In genomic region chr17:86559206-86559891, GRCm38 (mm10) we compare ENCODE assay signal across 14 mouse cellular contexts. TPM values are rescaled to one million over a fixed set of nuclear protein-coding genes. Genes with fewer than 3 reads are reported as not detected.
A peak's percentile ranks its signal among the peaks of the same experiment; 100 is the strongest.
DNase-seq lines count a peak whose midpoint lies in the region; ATAC-seq lines count a peak whose summit lies in the region.
"Had no signal": no experiment of that assay in that cellular context is flagged by ENCODE, and none has a peak within 500 bp of the region (broad histone marks: within the 10 kb centered on the region; RNA-seq: fewer than 3 reads in every experiment).

No protein-coding gene starts in this region.

- DNase-seq in adrenal gland, adult 8-10 months: peak; percentile 24
- DNase-seq in adrenal gland, postnatal 25 days: no peak
- DNase-seq in adipocyte (ENCODE audit: low spot score): peak; percentile 13
- DNase-seq in lung, postnatal 10 days: peak; percentile 71
- DNase-seq in right cerebral cortex, adult 2 months (ENCODE audit: low spot score in 2 of 2): no peak
- no peak for DNase-seq in right cerebral cortex, postnatal 4 days
- no peak for DNase-seq in midbrain, embryonic 10.5 days (ENCODE audit: low spot score)
- DNase-seq: cerebellum, postnatal 14 days had no signal

- no peak overlapping the region for H3K27ac ChIP-seq in kidney, embryonic 14.5 days (ENCODE audit: low read depth, low read length)
- no peak overlapping the region for H3K27ac ChIP-seq in midbrain, embryonic 10.5 days (replicated peaks)
- H3K27ac ChIP-seq: hindbrain, embryonic 13.5 days; limb, embryonic 13.5 days had no signal

- no peaks in the 10 kb centered on the region for H3K9me3 ChIP-seq in kidney, embryonic 14.5 days (ENCODE audit: control insufficient read depth, low read length)
- H3K9me3 ChIP-seq in midbrain, embryonic 10.5 days (replicated peaks): no peaks in the 10 kb centered on the region
- H3K9me3 ChIP-seq: hindbrain, embryonic 13.5 days; limb, embryonic 13.5 days; megakaryocyte, embryonic 14.5 days had no signal

- H3K4me2 ChIP-seq in kidney, embryonic 14.5 days (replicated peaks; ENCODE audit: low read depth, low read length): no peak overlapping the region
- H3K4me2 ChIP-seq: hindbrain, embryonic 13.5 days; limb, embryonic 13.5 days had no signal

- peaks cover 10% of the 10 kb centered on the region; the same call in 1 of the 2 replicates for H3K4me1 ChIP-seq in kidney, embryonic 14.5 days (ENCODE audit: control insufficient read depth, insufficient read depth, low read length)
- no peaks in the 10 kb centered on the region for H3K4me1 ChIP-seq in midbrain, embryonic 10.5 days
- H3K4me1 ChIP-seq: limb, embryonic 13.5 days; megakaryocyte, embryonic 14.5 days had no signal

- no peaks in the 10 kb centered on the region for H3K36me3 ChIP-seq in kidney, embryonic 14.5 days (ENCODE audit: control insufficient read depth, insufficient read depth, low read length)
- H3K36me3 ChIP-seq in midbrain, embryonic 10.5 days: no peaks in the 10 kb centered on the region
- H3K36me3 ChIP-seq: hindbrain, embryonic 13.5 days; limb, embryonic 13.5 days had no signal

- 0 out of 2 replicates have a peak, but pooled peaks have one; percentile 12 for ATAC-seq in kidney, embryonic 14.5 days (ENCODE audit: low FRiP score, low TSS enrichment)

- no peaks in the 10 kb centered on the region for H3K27me3 ChIP-seq in kidney, embryonic 14.5 days (ENCODE audit: control insufficient read depth, insufficient read depth, low read length)
- no peaks in the 10 kb centered on the region for H3K27me3 ChIP-seq in midbrain, embryonic 10.5 days (ENCODE audit: low read depth, poor library complexity, severe bottlenecking)
- H3K27me3 ChIP-seq: hindbrain, embryonic 13.5 days; limb, embryonic 13.5 days; megakaryocyte, embryonic 14.5 days had no signal

- H3K9ac ChIP-seq in kidney, embryonic 14.5 days (ENCODE audit: low read depth, low read length): no peak overlapping the region
- H3K9ac ChIP-seq: hindbrain, embryonic 13.5 days; limb, embryonic 13.5 days had no signal

- H3K4me3 ChIP-seq in kidney, embryonic 14.5 days (ENCODE audit: low read length): no peak overlapping the region
- H3K4me3 ChIP-seq in midbrain, embryonic 10.5 days: no peak overlapping the region
- H3K4me3 ChIP-seq: erythroblast, embryonic 14.5 days; hindbrain, embryonic 13.5 days; limb, embryonic 13.5 days; megakaryocyte, embryonic 14.5 days had no signal

- WGBS in kidney, embryonic 14.5 days: 58% methylated on average over 15 of the region's 15 CpGs
- 78% methylated on average over 15 of the region's 15 CpGs for WGBS in midbrain, embryonic 10.5 days

RNA-seq across cellular contexts. Expression of gene Gm10309, which starts 54.3 kb away (rescaled TPM):
- under 1 TPM in 1 of 4 experiments, not detected in 3; 0.28 TPM for total RNA-seq in adrenal gland, adult 8-10 months (2022)
- not detected in 2 replicates for total RNA-seq in adrenal gland, postnatal 25 days (2021)
- 0.31 and 0.43 TPM in 2 replicates for polyA plus RNA-seq in kidney, embryonic 14.5 days (2014; fragmentation: Nextera tagmentation; extraction: Ambion mirVana)
- polyA plus RNA-seq in midbrain, embryonic 10.5 days (2016; fragmentation: Nextera tagmentation; extraction: Ambion mirVana): 0.19 TPM in 1 of 2 replicates, not detected in the other
- total RNA-seq: layer of hippocampus, postnatal 14 days had no signal

Comparison
In these comparisons a context has a peak if more than half of its experiments do, and no peak if none do; other contexts are left out.
1. DNase-seq: peak in adrenal gland, adult 8-10 months (single experiment), adipocyte (single experiment) and lung, postnatal 10 days (single experiment); none in adrenal gland, postnatal 25 days (single experiment), right cerebral cortex, adult 2 months (0 of 2), right cerebral cortex, postnatal 4 days (single experiment) and midbrain, embryonic 10.5 days (single experiment).